Mouse (Mus musculus) cerebellum, adult 18-20 months (tissue): ENCODE measurements around the gene Ap3b1.
"Not testable (repeated sequence)": the region's sequence is repeated elsewhere in the genome, so short reads cannot be mapped to it uniquely, and the experiment has no call there.

Source experiments
- DNase-seq, 2 experiments: peaks; one replicate each; pipeline ENCODE4 v3.0.0; 2021

Gene Ap3b1

GRCm38 (mm10) chr13:94358401-94359265, at the start of gene Ap3b1:
TSS of gene Ap3b1 (plus strand) at chr13:94358960.
- DNase-seq: peak; percentile 83 to 92

- not testable (repeated sequence) for DNase-seq
These were observed 45.9 kb upstream of the Ap3b1 start for GRCm38 (mm10) chr13:94312812-94313211.

- DNase-seq: no peak
These were observed 41.7 kb upstream of the Ap3b1 start for GRCm38 (mm10) chr13:94316975-94317511.

DNA sequence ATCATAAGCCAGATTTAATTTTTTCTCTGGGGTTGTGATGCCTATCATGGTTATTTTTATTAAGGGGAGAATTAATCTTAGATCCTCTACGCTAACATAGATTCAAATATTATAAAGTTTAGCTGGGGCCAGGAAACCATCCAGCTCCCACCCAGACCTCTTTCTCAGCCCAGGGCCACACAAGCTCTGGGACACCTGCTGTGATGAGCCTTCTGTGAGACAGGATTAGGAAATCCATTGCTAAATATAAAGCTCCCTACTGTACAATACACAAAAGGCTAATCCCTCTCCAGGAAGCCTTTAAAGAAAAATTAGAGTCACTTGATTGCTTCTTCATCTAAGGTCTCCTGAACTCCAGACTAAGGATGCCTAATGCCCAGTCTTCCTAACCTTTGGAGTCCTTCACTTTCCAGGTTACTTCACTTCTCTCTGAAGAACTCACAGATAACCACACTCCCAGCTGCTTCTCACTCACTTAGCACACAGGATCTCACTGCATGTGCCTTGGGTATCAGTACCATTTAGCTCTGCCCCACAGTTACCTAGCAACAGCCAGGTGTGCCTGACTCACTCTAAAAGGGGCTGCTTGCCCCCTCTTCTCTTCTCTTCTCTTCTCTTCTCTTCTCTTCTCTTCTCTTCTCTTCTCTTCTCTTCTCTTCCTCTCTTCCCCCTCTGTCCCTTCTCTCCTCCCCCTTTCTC, 37.5 kb upstream of the Ap3b1 start:
- no peak for DNase-seq

DNA sequence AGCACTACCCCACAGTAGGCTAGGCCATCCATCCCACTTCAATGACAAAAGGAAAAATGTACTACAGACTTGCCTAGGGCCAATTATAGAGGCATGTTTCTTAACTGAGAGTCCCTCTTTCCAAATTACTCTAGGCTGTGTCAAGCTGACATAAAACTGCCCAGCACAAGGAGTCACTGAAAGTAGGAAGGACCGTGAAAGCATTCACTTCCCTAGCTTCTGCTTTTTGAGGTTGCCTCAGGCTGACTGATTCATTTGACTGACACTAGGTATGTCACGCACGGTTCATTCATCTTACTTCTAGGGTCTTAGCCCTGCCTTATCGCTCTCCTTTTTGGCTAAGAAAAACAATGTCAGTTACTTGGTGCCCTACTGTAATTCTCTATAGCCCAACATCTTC, 36.3 kb upstream of the Ap3b1 start:
- DNase-seq: no peak

DNA sequence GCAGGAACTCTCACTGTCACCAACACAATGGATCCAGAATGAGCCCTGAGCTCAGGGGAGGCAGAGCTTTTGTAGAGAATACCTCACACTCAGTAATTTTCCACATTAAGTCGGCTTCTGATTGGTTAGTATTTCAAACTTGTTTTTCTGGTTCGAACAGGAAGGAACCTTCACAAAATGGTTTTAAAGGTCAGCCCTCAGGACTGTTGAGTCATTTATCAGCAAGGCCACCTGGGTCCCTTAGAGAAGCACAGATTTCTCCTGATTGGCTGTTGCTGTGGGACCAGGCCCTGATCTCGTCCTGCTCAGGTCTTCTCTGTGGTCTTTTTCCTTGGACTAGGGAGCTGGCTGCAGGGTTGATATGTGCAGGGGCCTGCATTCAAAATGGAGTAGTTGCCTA, 30.7 kb upstream of the Ap3b1 start:
- no peak for DNase-seq

DNA sequence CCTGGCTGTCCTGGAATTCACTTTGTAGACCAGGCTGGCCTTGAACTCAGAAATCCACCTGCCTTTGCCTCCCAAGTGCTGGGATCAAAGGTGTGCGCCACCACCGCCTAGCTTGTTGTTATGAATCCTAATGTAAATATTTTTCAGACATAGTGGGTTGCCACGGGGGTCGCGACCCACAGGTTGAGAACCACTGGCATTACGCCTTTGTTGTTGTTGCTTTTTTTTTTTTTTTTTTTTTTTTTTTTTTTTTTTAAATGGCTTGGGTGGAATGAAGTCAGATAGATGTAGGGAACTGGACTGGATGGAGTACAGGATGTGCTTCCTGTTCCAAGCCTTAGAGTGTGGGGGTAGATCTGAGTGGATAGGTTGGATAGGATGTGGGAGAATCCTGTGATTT, 29.8 kb upstream of the Ap3b1 start:
- DNase-seq: not testable (repeated sequence)

GRCm38 (mm10) chr13:94330392-94330979, 28.3 kb upstream of the Ap3b1 start:
- DNase-seq: no peak

- no peak for DNase-seq
These were observed 20.4 kb upstream of the Ap3b1 start for GRCm38 (mm10) chr13:94338357-94338756.

- DNase-seq: no peak
These were observed 15.6 kb upstream of the Ap3b1 start for GRCm38 (mm10) chr13:94343192-94343591.

DNA sequence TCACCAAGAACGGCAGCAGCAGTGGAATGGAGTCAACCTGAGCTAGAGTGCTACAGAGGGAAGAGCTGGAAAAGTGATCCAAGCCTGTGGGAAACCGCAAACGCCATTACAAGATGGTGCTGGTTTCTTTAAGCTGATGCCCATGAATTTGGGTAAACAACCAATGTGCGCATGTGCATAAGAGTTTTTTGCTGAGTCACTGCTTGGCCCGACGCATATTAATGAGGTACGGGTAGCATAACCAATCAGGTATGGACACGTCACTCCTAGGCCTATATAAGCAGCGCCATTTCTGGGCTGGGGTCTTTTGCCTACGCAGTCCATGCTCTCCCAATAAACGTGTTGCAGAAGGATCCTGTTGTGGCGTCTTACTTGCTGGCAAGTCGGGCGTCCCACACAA, 14.2 kb upstream of the Ap3b1 start:
- not testable (repeated sequence) for DNase-seq

GRCm38 (mm10) chr13:94354584-94354983, 4.2 kb upstream of the Ap3b1 start:
- no peak for DNase-seq

- peak in 1 of 2 experiments; percentile 59 for DNase-seq
These were observed 709 bp upstream of the Ap3b1 start for GRCm38 (mm10) chr13:94358101-94358400.

- DNase-seq: no peak
These were observed 641 bp downstream of the Ap3b1 start for GRCm38 (mm10) chr13:94359282-94359920.

GRCm38 (mm10) chr13:94361013-94361580, 2.3 kb downstream of the Ap3b1 start:
- DNase-seq: not testable (repeated sequence)

- DNase-seq: no peak
These were observed 5.6 kb downstream of the Ap3b1 start for GRCm38 (mm10) chr13:94364336-94364735.

- DNase-seq: no peak
These were observed 6.5 kb downstream of the Ap3b1 start for GRCm38 (mm10) chr13:94365108-94365907.

GRCm38 (mm10) chr13:94367869-94368268, 9.1 kb downstream of the Ap3b1 start:
- no peak for DNase-seq

DNA sequence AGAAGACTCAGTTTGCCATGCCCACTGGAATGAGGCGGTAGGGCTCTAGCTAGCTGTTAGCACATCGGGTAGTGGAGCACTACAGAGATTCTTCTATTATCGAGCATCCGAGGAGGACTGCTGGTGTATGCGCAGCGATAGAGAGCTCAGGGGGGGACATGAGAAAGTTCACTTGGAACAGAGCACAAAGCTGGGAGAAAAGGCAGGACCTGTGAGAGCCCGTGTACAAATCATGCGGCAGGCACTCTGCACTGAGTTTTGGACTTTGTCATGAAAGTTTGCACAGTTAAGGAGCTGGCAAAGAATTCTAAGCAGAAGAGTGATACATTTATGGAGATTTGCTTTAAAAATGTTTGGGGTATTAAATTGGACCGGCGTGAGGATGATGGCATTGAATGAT, 11.8 kb downstream of the Ap3b1 start:
- DNase-seq: no peak

GRCm38 (mm10) chr13:94372066-94372465, 13.3 kb downstream of the Ap3b1 start:
- DNase-seq: no peak

GRCm38 (mm10) chr13:94374131-94374530, 15.4 kb downstream of the Ap3b1 start:
- no peak for DNase-seq
